In genomic region chr2:108034882-108035281, GRCm38 (mm10) we compare ENCODE assay signal across 16 mouse cellular contexts.
"Had no signal": no experiment of that assay in that cellular context is flagged by ENCODE, and none has a peak within 500 bp of the region (broad histone marks: within the 10 kb centered on the region; RNA-seq: fewer than 3 reads in every experiment).

No protein-coding gene starts in this region.

- H3K36me3 ChIP-seq: limb, embryonic 12.5 days; liver, embryonic 13.5 days; lung, embryonic 15.5 days; midbrain, embryonic 12.5 days; neural tube, embryonic 12.5 days; stomach, embryonic 15.5 days had no signal

- DNase-seq: kidney, postnatal 25 days; layer of hippocampus, adult 9-11 months; liver; liver, embryonic 13.5 days; liver, postnatal 0 days; lung, postnatal 14 days; right cerebral cortex, postnatal 14 days; thymus, adult 2 months; thymus, postnatal 25 days had no signal

- H3K9me3 ChIP-seq: limb, embryonic 12.5 days; lung, embryonic 15.5 days; megakaryocyte, embryonic 14.5 days; midbrain, embryonic 12.5 days; neural tube, embryonic 12.5 days; stomach, embryonic 15.5 days had no signal

- H3K4me3 ChIP-seq: limb, embryonic 12.5 days; liver, embryonic 13.5 days; lung, embryonic 15.5 days; megakaryocyte, embryonic 14.5 days; midbrain, embryonic 12.5 days; neural tube, embryonic 12.5 days; stomach, embryonic 15.5 days had no signal

- H3K27ac ChIP-seq: limb, embryonic 12.5 days; liver, embryonic 13.5 days; lung, embryonic 15.5 days; macrophage; midbrain, embryonic 12.5 days; neural tube, embryonic 12.5 days; stomach, embryonic 15.5 days had no signal

- H3K4me1 ChIP-seq: limb, embryonic 12.5 days; liver, embryonic 13.5 days; lung, embryonic 15.5 days; megakaryocyte, embryonic 14.5 days; neural tube, embryonic 12.5 days; stomach, embryonic 15.5 days had no signal

- H3K27me3 ChIP-seq: limb, embryonic 12.5 days; liver, embryonic 13.5 days; lung, embryonic 15.5 days; megakaryocyte, embryonic 14.5 days; midbrain, embryonic 12.5 days; neural tube, embryonic 12.5 days; stomach, embryonic 15.5 days had no signal

- H3K4me2 ChIP-seq: limb, embryonic 12.5 days; liver, embryonic 13.5 days; lung, embryonic 15.5 days; midbrain, embryonic 12.5 days; neural tube, embryonic 12.5 days; stomach, embryonic 15.5 days had no signal

- H3K9ac ChIP-seq: limb, embryonic 12.5 days; liver, embryonic 13.5 days; liver, postnatal 0 days; lung, embryonic 15.5 days; midbrain, embryonic 12.5 days; neural tube, embryonic 12.5 days; stomach, embryonic 15.5 days had no signal

- ATAC-seq: liver, postnatal 0 days had no signal
